Mouse (Mus musculus) layer of hippocampus, postnatal 36 days (tissue): ENCODE data around the gene Nmrk1. TPM values are rescaled to one million over a fixed set of nuclear protein-coding genes. Genes with fewer than 3 reads are reported as not detected.
"Not testable (repeated sequence)": the region's sequence is repeated elsewhere in the genome, so short reads cannot be mapped to it uniquely, and the experiment has no call there.

Experiments
- DNase-seq, 2 experiments: peaks; one replicate each; pipeline ENCODE4 v3.0.0; 2022
- total RNA-seq, 2 experiments: library from RNA; stranded (reverse); gene quantifications; 2 replicates each; pipeline ENCODE4 v1.2.3; 2021

Nmrk1 gene
- total RNA-seq: 1 to 10 TPM; 9.5 to 9.6 TPM

GRCm38 (mm10) chr19:18631644-18632219 lies at the start of gene Nmrk1, which contains the start of gene Ostf1:
Nmrk1 (plus strand) TSS chr19:18631950.
Ostf1 (minus strand) TSS chr19:18631823.
- DNase-seq: peak; percentile 93 to 94

DNA sequence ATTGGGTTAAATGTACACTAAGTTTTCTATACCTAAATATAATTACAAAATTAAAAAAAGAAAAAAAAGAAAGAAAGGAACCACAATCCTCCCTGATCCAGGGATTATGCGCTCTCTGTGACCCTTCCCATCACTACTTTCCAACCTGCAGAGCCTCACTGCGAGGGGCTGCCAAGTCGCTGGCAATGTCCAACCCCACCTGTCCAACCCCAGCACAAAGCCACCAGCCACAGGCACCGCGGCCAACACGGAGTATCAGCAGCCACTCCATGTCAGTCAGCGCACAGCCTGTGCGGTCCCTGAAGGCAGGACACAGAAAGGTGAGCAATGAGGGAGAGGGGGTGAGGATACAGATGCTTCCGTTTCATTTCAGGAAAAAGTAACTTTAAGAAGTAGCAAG lies 49.5 kb upstream of the Nmrk1 start:
- no peak for DNase-seq

DNA sequence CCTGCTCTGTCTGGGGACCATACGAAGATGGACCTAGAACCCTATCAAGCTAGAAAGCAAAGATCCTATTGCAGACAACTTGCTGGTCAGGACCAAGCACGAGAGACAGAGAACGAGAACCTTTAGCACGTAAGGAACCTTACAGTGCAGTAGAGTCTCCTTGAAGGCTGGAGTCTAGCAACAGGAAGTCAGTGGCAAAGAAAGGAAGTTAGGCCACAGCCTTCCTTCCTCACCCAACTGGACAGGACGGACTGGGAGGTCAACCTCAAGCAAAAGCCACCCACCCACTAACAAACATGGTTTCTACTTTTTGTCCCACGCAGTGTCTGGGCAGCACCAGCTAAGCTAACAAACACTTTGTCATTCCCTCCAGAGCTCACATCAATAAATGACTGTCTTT lies 48.9 kb upstream of the Nmrk1 start:
- no peak for DNase-seq

- DNase-seq: no peak
Measured at GRCm38 (mm10) chr19:18583706-18584105, 48.0 kb upstream of the Nmrk1 start.

DNA sequence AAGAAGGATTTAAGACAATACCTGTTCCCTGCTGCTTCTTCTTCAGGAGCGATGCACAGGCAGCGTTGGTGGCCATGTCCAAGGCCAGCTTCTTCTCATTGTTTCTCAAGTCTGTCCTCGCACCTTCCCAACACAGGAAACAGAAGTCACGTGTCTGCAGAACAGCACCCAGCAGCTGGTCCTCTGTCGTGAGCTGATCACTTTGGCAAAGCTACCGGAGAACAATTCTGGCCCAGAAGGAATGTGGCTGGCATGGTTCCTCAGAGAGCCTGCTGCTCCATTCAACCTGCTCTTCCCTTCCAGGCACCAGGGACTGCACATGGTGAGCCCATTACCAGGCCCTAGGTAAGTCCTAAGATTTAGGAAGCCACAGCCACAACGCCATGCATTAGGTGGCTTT lies 47.1 kb upstream of the Nmrk1 start:
- DNase-seq: no peak

DNA sequence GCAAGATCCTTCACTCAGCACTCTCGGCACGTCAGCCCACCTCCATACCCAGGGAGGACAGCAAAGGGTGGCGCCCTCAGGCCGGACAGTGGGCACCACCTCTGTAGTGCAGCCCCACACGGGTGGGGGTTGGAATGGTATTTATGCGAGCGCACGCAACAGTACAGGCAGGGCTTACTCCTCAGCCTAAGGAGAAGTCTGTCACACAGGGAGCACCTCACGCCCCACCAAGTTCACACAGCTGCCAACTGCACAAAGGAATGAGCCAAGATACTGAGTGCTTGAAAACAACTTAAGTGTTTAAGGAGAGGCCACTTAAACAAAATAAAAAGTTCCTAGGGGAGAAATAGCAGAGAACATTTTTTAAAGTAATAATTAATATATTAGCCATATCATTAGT lies 44.6 kb upstream of the Nmrk1 start:
- DNase-seq: no peak

GRCm38 (mm10) chr19:18588243-18588642 lies 43.5 kb upstream of the Nmrk1 start:
- no peak for DNase-seq

DNA sequence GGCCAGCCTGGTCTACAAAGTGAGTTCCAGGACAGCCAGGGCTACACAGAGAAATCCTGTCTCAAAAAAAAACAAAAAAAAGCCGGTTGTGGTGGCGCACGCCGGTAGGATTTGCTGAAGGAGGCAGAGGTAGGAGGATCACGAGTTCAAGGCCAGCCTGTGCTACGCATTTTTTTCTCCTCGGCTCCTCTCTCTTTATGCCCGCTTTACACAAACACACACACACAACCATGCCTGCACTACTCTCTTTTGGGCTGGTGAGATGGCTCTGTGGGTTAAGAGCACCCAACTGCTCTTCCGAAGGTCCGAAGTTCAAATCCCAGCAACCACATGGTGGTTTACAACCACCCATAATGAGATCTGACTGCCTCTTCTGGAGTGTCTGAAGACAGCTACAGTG lies 42.9 kb upstream of the Nmrk1 start:
- not testable (repeated sequence) for DNase-seq

- no peak for DNase-seq
Measured at GRCm38 (mm10) chr19:18589276-18589675, 42.5 kb upstream of the Nmrk1 start.

DNA sequence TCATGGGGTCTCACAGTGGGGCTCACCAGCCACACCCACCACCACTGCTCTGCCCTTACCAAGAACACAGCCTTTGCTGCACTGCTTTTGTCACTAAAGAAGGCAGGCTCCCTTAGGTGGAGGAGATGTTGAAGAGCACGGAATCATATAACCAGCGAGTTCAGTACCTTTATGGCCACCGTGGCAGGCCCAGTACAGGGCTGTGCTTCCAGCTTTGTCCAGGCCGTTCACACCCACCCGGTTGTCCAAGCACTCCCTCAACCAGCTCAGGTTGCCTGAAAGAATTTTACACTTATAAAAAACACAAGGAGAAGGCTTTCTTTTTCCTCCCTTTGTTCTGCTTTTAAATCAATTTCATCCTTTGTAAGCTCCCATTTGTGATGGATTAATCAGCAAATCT lies 41.5 kb upstream of the Nmrk1 start:
- no peak for DNase-seq

GRCm38 (mm10) chr19:18590942-18591354 lies 40.8 kb upstream of the Nmrk1 start:
- no peak for DNase-seq

- no peak for DNase-seq
Measured at GRCm38 (mm10) chr19:18592919-18593318, 38.8 kb upstream of the Nmrk1 start.

GRCm38 (mm10) chr19:18593722-18594121 lies 38.0 kb upstream of the Nmrk1 start:
- peak; percentile 33 to 35 for DNase-seq

GRCm38 (mm10) chr19:18596876-18597275 lies 34.9 kb upstream of the Nmrk1 start:
- no peak for DNase-seq

- no peak for DNase-seq
Measured at GRCm38 (mm10) chr19:18597772-18598171, 34.0 kb upstream of the Nmrk1 start.

- no peak for DNase-seq
Measured at GRCm38 (mm10) chr19:18598265-18598926, 33.4 kb upstream of the Nmrk1 start.

- DNase-seq: no peak
Measured at GRCm38 (mm10) chr19:18599051-18599450, 32.7 kb upstream of the Nmrk1 start.

DNA sequence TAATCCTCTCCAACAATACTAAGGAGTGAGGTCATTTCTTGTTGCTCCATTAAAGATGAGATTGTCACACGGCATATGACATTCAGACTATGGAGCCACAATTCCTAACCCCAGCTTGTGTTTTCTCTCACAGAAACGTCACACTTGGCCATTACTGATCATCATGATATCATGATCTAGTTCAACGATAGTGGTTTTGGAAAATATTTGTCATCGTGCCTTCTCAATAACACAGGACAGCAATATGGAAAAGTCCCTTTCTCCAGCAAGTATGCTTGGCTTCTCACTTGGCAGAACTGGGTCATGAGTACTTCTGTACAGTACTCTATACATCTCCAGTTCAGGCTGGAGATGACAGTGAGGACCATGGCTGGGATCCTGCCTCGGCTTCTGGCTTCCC lies 32.1 kb upstream of the Nmrk1 start:
- DNase-seq: no peak

- DNase-seq: no peak
Measured at GRCm38 (mm10) chr19:18600611-18601010, 31.1 kb upstream of the Nmrk1 start.

DNA sequence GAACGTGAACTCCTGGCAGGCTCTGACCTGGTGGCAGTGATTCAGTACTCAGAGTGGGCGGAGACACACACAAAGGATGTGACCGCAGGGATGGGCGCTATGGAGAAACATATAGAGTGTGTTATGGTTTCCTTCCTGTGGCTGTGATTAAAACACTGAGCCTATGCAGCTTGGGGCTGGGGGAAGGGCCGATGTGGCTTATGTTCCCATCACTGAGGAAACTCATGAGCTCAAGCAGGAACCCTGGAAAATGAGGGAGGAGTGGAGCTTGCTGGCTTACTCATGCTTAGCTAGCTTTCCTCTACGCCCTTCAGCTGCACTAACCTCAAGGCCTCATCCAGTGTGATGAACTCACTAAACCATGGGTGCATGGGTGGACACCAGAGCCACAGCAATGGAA lies 28.7 kb upstream of the Nmrk1 start:
- no peak for DNase-seq

DNA sequence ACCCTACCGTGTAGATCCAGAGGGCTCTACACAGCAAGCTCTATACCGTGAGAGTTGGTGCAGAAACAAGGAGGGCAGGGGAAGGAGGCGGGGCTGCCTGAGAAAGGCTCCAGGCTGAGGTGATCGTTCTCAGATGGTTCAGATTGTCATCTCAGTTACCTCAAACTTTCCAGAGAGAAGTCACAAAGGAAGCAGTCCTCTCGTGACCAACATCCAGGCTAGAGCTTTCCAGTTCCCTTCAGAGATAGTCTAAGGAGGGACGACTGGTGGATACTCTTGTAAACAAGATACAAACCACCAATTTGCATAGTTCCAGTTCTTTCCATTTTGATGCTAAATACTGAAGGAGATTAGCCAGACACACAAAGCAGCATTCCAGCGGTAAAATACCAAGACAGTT lies 23.8 kb upstream of the Nmrk1 start:
- DNase-seq: no peak

- DNase-seq: no peak
Measured at GRCm38 (mm10) chr19:18608975-18609374, 22.8 kb upstream of the Nmrk1 start.

GRCm38 (mm10) chr19:18614337-18614736 lies 17.4 kb upstream of the Nmrk1 start:
- no peak for DNase-seq

DNA sequence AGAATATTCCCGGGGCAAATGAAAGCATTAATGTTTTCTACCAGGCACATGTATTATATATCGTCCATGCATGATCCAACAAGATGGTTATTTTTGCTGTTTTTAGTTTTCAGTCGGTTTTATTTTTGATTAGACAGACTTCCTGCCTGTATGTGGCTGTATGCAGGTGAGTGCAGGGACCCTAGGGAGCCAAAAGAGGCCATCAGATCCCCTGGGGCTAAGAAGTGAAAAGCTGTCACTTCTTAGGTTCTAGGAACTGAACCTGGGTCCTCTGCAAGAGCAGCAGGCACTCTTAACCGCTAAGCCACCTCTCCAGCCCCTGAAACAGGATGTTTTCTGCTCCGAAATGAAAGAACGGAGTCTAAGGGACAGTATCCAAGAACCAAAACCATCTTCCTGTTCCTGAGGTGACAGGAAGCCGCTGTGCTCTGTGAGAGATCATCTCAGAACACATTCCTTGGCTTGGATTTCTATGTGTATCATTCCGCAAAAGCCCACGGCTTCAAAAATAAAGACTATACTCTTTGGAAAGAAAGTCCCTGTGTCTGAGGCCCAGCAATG lies 16.0 kb upstream of the Nmrk1 start:
- no peak for DNase-seq
